Mouse (Mus musculus) lung, embryonic 14.5 days (tissue): ENCODE results near the gene Sorbs1. TPM values are rescaled to one million over a fixed set of nuclear protein-coding genes. Genes with fewer than 3 reads are reported as not detected.
A peak's percentile ranks its signal among the peaks of the same experiment; 100 is the strongest.

Experiments used
- ATAC-seq: fragments of 200-750 bp; cut with Nextera tagmentation; 2 replicates; pipeline ENCODE4 v1.8.0; 2017; ENCODE audit warnings: mild to moderate bottlenecking, moderate TSS enrichment, moderate library complexity; ENCODE audit not compliant: insufficient read depth
- DNase-seq: peaks from one replicate; pipeline ENCODE4 v3.0.0-alpha.2; 2015
- H3K27ac ChIP-seq: fragments of 300-500 bp; sonication (generic); 2 replicates; pipeline ENCODE4 v1.5.1; 2014; ENCODE audit warnings: low read depth, mild to moderate bottlenecking, moderate library complexity
- H3K27me3 ChIP-seq: fragments of 300-500 bp; sonication (generic); 2 replicates; pipeline ENCODE4 v1.6.1; 2014; ENCODE audit warnings: low read length, control low read depth; ENCODE audit not compliant: insufficient read depth
- H3K36me3 ChIP-seq: fragments of 300-500 bp; sonication (generic); 2 replicates; pipeline ENCODE4 v1.6.1; 2014; ENCODE audit warnings: control low read depth; ENCODE audit not compliant: insufficient read depth
- H3K4me1 ChIP-seq: fragments of 300-500 bp; sonication (generic); 2 replicates; pipeline ENCODE4 v1.6.1; 2014; ENCODE audit warnings: antibody characterized with exemption, control low read depth; ENCODE audit not compliant: insufficient read depth
- H3K4me2 ChIP-seq: fragments of 300-500 bp; sonication (generic); 2 replicates; pipeline ENCODE4 v1.6.1; 2014; ENCODE audit warnings: mild to moderate bottlenecking
- H3K4me3 ChIP-seq: fragments of 300-500 bp; sonication (generic); 2 replicates; pipeline ENCODE4 v1.5.1; 2014; ENCODE audit warnings: low read depth, low read length
- H3K9ac ChIP-seq: fragments of 300-500 bp; sonication (generic); 2 replicates; pipeline ENCODE4 v1.6.1; 2014
- H3K9me3 ChIP-seq: fragments of 300-500 bp; sonication (generic); 2 replicates; pipeline ENCODE4 v1.6.1; 2016; ENCODE audit warnings: low read depth, low read length, control low read depth
- CTCF ChIP-seq: IDR thresholded peaks from 2 replicates; pipeline ENCODE4 v1.5.1; 2016; ENCODE audit warnings: antibody characterized with exemption, low read depth
- WGBS: fragments of 180-500 bp; shearing (Covaris S2); extraction: QIAGEN DNeasy Blood & Tissue Kit; methylation state at CpG from one replicate; pipeline ENCODE4 v1.1.7; 2014; 5-methylcytosine and 5-hydroxymethylcytosine counted together
- polyA plus RNA-seq: library from polyadenylated mRNA; unstranded; fragments of >200 nt; fragmentation: Nextera tagmentation; extraction: Ambion mirVana; gene quantifications from 2 replicates; pipeline ENCODE4 v1.2.1, GENCODE M21; 2014

Gene Sorbs1
- polyA plus RNA-seq, 1 experiment from 2014 or later, result 46.6 TPM

DNA sequence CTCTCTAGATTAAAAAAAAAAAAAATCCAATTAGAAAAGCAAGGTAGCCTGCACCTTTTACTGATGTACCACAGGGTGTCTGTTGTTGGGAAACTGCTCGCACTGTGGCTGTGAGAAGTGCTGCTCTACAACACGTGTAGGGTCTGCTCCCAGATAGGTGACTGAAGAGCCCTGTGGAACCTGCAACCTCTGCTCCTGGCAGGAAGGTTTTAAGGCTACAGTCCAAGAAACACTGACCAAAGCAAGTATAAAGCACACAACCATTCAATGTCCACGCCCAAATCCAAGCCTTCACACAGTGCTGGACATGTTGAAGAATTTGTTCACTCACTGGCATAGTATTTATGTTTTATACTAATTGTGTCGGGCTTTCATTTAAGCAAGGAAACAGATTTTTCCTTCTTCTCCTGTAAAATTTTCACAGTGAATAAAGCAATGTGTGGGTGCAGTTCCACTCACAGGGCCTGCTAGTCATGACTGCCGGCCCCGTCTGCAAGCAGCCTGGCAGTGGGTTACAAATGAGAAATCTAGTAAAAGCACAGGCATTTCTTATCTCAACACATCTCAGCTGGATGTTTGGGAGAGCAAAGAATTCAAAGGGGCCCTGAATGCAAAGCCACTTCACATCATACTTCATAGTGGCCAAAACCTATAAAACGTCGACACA is 96.3 kb downstream of the Sorbs1 start:
- DNase-seq (no peak), ATAC-seq (no peak)
- Histone ChIP-seq H3K36me3 (no peaks in the 10 kb centered on the region), H3K4me3 (no peak overlapping the region), H3K27ac (peak overlapping the region; percentile 58; the same call in 1 of the 2 replicates), H3K9ac (no peak overlapping the region), H3K9me3 (no peaks in the 10 kb centered on the region), H3K4me1 (peaks cover 13% of the 10 kb centered on the region), H3K27me3 (no peaks in the 10 kb centered on the region), H3K4me2 (no peak overlapping the region)
- 37% methylated on average over 8 of the region's 8 CpGs for WGBS
- TF ChIP-seq CTCF, result no peak

- Histone ChIP-seq H3K9ac (no peak overlapping the region), H3K4me1 (peaks cover 16% of the 10 kb centered on the region), H3K9me3 (no peaks in the 10 kb centered on the region), H3K4me2 (no peak overlapping the region), H3K4me3 (no peak overlapping the region), H3K27ac (no peak overlapping the region), H3K36me3 (no peaks in the 10 kb centered on the region), H3K27me3 (no peaks in the 10 kb centered on the region)
- no peak for DNase-seq
- TF ChIP-seq CTCF, result no peak
- 89% methylated on average over 1 of the region's 1 CpGs for WGBS
- no peak for ATAC-seq
These were observed 97.9 kb downstream of the Sorbs1 start for GRCm38 (mm10) chr19:40415725-40416124.

GRCm38 (mm10) chr19:40414798-40415475 is 98.6 kb downstream of the Sorbs1 start:
- H3K4me1 ChIP-seq, result peaks cover 19% of the 10 kb centered on the region
- TF ChIP-seq CTCF, result no peak
- no peaks in the 10 kb centered on the region for H3K36me3 ChIP-seq
- H3K4me2 ChIP-seq, result no peak overlapping the region
- no peak overlapping the region for H3K4me3 ChIP-seq
- ATAC-seq (peak; percentile 25; the same call in 1 of the 2 replicates), DNase-seq (peak; percentile 78)
- WGBS, result 46% methylated on average over 11 of the region's 11 CpGs
- H3K27ac ChIP-seq, result peak overlapping the region; percentile 87
- H3K9me3 ChIP-seq, result no peaks in the 10 kb centered on the region
- no peaks in the 10 kb centered on the region for H3K27me3 ChIP-seq
- no peak overlapping the region for H3K9ac ChIP-seq

DNA sequence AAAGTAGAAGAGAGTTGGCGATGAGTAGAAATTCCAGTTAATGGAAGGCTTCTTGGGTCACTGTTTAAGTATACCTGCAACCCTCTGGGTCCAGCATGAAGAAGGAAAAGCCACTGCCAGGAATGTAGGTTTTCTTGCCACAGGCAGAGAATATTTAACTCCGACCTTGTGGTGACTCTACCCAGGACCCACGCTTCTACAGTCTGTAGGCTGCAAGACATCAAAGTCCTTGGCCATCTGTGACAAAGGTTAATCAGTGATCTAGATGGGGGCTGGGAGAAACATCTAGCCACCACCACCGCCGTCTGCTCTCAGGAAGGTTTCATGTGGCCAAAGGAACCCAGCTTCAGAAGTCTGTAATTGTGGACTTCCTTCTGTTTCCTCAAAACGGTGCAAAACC is 99.2 kb downstream of the Sorbs1 start:
- no peak for TF ChIP-seq CTCF
- Histone ChIP-seq H3K27ac (peak overlapping the region; percentile 87; the same call in 1 of the 2 replicates), H3K4me3 (no peak overlapping the region), H3K27me3 (no peaks in the 10 kb centered on the region), H3K9ac (no peak overlapping the region), H3K36me3 (no peaks in the 10 kb centered on the region), H3K4me1 (peaks cover 21% of the 10 kb centered on the region), H3K4me2 (no peak overlapping the region), H3K9me3 (no peaks in the 10 kb centered on the region)
- 64% methylated on average over 6 of the region's 6 CpGs for whole genome bisulfite sequencing
- DNase-seq (no peak), ATAC-seq (no peak)

DNA sequence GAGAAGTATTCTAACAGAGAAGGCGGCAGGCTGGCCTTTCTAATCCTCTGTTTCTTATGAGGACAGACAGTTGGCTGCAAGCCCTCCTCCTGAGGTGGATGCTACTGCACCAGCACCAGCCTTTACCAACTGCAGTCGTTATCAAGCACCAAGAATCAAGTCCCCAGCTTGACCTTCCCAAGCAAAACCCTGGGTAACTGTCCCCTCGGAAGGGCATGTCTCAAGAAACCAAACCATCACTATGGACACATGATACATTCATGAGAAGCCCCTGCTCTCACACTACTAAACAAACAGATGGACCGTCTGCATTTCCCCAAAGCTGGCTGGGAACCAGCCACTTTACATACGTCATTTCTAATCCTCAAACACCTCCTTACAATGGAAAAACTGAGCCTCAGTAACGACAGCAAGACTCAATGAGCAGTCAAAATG is 102.2 kb downstream of the Sorbs1 start:
- Histone ChIP-seq H3K4me1 (peaks cover 16% of the 10 kb centered on the region), H3K36me3 (no peaks in the 10 kb centered on the region), H3K4me2 (no peak overlapping the region), H3K27me3 (no peaks in the 10 kb centered on the region), H3K27ac (peak overlapping the region; percentile 72), H3K9ac (no peak overlapping the region), H3K4me3 (no peak overlapping the region), H3K9me3 (no peaks in the 10 kb centered on the region)
- TF ChIP-seq CTCF, result no peak
- WGBS, result 32% methylated on average over 6 of the region's 6 CpGs
- ATAC-seq, result peak; percentile 36; the same call in 1 of the 2 replicates
- peak; percentile 75 for DNase-seq

DNA sequence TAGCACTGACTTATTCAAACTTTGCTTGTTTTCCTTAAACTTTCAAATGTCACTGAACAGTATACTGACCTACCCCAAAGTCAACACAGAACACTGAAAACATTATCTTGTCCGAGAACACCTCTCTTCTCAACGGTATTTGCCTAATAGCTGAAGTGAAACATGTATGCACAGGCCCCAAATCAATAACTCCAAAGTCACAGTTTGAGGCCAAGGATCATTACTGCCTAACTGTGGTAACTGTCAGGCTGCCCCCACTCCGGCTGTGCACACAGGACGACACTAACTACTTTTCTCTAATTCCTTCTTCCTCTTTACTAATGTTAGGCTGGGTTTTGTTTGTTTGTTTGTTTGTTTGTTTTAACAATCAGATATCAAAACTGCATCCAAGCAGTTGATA is 103.1 kb downstream of the Sorbs1 start:
- no peak for TF ChIP-seq CTCF
- H3K4me2 ChIP-seq, result no peak overlapping the region
- H3K4me1 ChIP-seq, result peaks cover 20% of the 10 kb centered on the region
- 49% methylated on average over 4 of the region's 4 CpGs for WGBS
- DNase-seq, result no peak
- ATAC-seq, result no peak
- no peaks in the 10 kb centered on the region for H3K9me3 ChIP-seq
- no peak overlapping the region for H3K9ac ChIP-seq
- H3K27me3 ChIP-seq, result no peaks in the 10 kb centered on the region
- H3K36me3 ChIP-seq, result no peaks in the 10 kb centered on the region
- no peak overlapping the region for H3K4me3 ChIP-seq
- H3K27ac ChIP-seq, result peak overlapping the region; percentile 70; the same call in 1 of the 2 replicates

- Histone ChIP-seq H3K27ac (peak overlapping the region; percentile 70; the same call in 1 of the 2 replicates), H3K4me2 (no peak overlapping the region), H3K4me1 (peaks cover 17% of the 10 kb centered on the region), H3K9ac (no peak overlapping the region), H3K9me3 (no peaks in the 10 kb centered on the region), H3K4me3 (no peak overlapping the region), H3K27me3 (no peaks in the 10 kb centered on the region), H3K36me3 (no peaks in the 10 kb centered on the region)
- no peak for ATAC-seq
- no peak for DNase-seq
- no peak for TF ChIP-seq CTCF
- WGBS, result 61% methylated on average over 9 of the region's 9 CpGs
These were observed 103.5 kb downstream of the Sorbs1 start for GRCm38 (mm10) chr19:40410109-40410508.
